Mouse (Mus musculus) T-helper 2 cell (primary cell): ENCODE data around the gene Pgc.

Experiments used
- in situ Hi-C: fragments of 300-600 bp; cut with MboI, MseI; formaldehyde crosslinking; loops from one replicate; pipeline ENCODE4 v1.15.1; 2025; ENCODE audit warnings: high pct_unique_total_duplicates

Gene Pgc

GRCm38 (mm10) chr17:47707961-47708360, 18.7 kb upstream of the Pgc start:
- in situ Hi-C loops = no loop called here

- in situ Hi-C loops = no loop called here
Observed at GRCm38 (mm10) chr17:47708972-47709371, 17.7 kb upstream of the Pgc start.

- in situ Hi-C loops = no loop called here
Observed at GRCm38 (mm10) chr17:47710036-47710435, 16.6 kb upstream of the Pgc start.

- in situ Hi-C loops = no loop called here
Observed at GRCm38 (mm10) chr17:47711883-47712282, 14.8 kb upstream of the Pgc start.

GRCm38 (mm10) chr17:47712889-47713571, 13.6 kb upstream of the Pgc start:
- in situ Hi-C loops = no loop called here

GRCm38 (mm10) chr17:47715037-47715436, 11.6 kb upstream of the Pgc start:
- in situ Hi-C loops = no loop called here

- in situ Hi-C loops = no loop called here
Observed at GRCm38 (mm10) chr17:47721183-47721582, 5.5 kb upstream of the Pgc start.

GRCm38 (mm10) chr17:47730633-47731575, 4.3 kb downstream of the Pgc start:
- in situ Hi-C loops = no loop called here

GRCm38 (mm10) chr17:47735553-47736100, 9.0 kb downstream of the Pgc start:
- in situ Hi-C loops = no loop called here

- in situ Hi-C loops = no loop called here
Observed at GRCm38 (mm10) chr17:47736856-47737255, 10.2 kb downstream of the Pgc start, which contains the start of gene Tfeb. Gene Tfeb (plus strand): TSS chr17:47737030.

GRCm38 (mm10) chr17:47737271-47738065, 10.8 kb downstream of the Pgc start:
- in situ Hi-C loops = no loop called here

GRCm38 (mm10) chr17:47738066-47738878, 11.6 kb downstream of the Pgc start:
- in situ Hi-C loops = no loop called here

- in situ Hi-C loops = no loop called here
Observed at GRCm38 (mm10) chr17:47738879-47739798, 12.5 kb downstream of the Pgc start.

- in situ Hi-C loops = no loop called here
Observed at GRCm38 (mm10) chr17:47740186-47740585, 13.5 kb downstream of the Pgc start.

- in situ Hi-C loops = no loop called here
Observed at GRCm38 (mm10) chr17:47742991-47743734, 16.5 kb downstream of the Pgc start.

- in situ Hi-C loops = no loop called here
Observed at GRCm38 (mm10) chr17:47744086-47744485, 17.4 kb downstream of the Pgc start.

- in situ Hi-C loops = no loop called here
Observed at GRCm38 (mm10) chr17:47744746-47745368, 18.2 kb downstream of the Pgc start.

GRCm38 (mm10) chr17:47748791-47749553, 22.3 kb downstream of the Pgc start:
- in situ Hi-C loops = no loop called here
